Mouse (Mus musculus) spleen, adult 10 weeks (tissue): ENCODE results near the gene Gm4133. TPM values are rescaled to one million over a fixed set of nuclear protein-coding genes. Genes with fewer than 3 reads are reported as not detected.

Source experiments
- polyA plus RNA-seq: library from polyadenylated mRNA; stranded (reverse); fragments of 350-450 nt; fragmentation: Illumina TruSeq; extraction: RNeasy Lipid Tissue Mini Kit (QIAGEN cat#74804); gene quantifications from one replicate; pipeline ENCODE4 v1.2.3, GENCODE M21; 2015; ENCODE audit warnings: low replicate concordance; ENCODE audit not compliant: insufficient read depth

Gene Gm4133
- not detected for polyA plus RNA-seq

GRCm38 (mm10) chr7:20333965-20334364 is at the start of gene Gm4133:
Gene Gm4133, minus strand, starts transcription at chr7:20334065.

GRCm38 (mm10) chr7:20375310-20375709 is 41.4 kb upstream of the Gm4133 start, which contains the start of gene Gm5728:
Gene Gm5728, minus strand, starts transcription at chr7:20375410.

Other genes starting within 250 kb of the Gm4133 start
- gene Vmn1r91, start 234.4 kb downstream of the Gm4133 start, polyA plus RNA-seq, result not detected
- not detected for gene Gm16442, start 211.5 kb downstream of the Gm4133 start, polyA plus RNA-seq
- gene Vmn1r93, start 195.0 kb downstream of the Gm4133 start, polyA plus RNA-seq, result not detected
- not detected for gene Vmn1r94, start 165.7 kb downstream of the Gm4133 start, polyA plus RNA-seq
- gene Vmn1r95, start 140.4 kb downstream of the Gm4133 start, polyA plus RNA-seq, result not detected
- not detected for gene Gm6164, start 128.5 kb downstream of the Gm4133 start, polyA plus RNA-seq
- not detected for gene Gm4498, start 100.2 kb downstream of the Gm4133 start, polyA plus RNA-seq
- gene Gm5890, start 71.2 kb downstream of the Gm4133 start, polyA plus RNA-seq, result not detected
- gene Gm5728, start 41.3 kb upstream of the Gm4133 start, polyA plus RNA-seq, result not detected
- not detected for gene Vmn1r100, start 83.9 kb upstream of the Gm4133 start, polyA plus RNA-seq
- gene Vmn1r101, start 108.5 kb upstream of the Gm4133 start, polyA plus RNA-seq, result not detected
- not detected for gene Gm10670, start 140.9 kb upstream of the Gm4133 start, polyA plus RNA-seq
- not detected for gene Vmn1r103, start 176.5 kb upstream of the Gm4133 start, polyA plus RNA-seq
- gene Vmn1r104, start 199.8 kb upstream of the Gm4133 start, polyA plus RNA-seq, result not detected
- not detected for gene Gm5726, start 211.7 kb upstream of the Gm4133 start, polyA plus RNA-seq
- gene Gm4141, start 242.2 kb upstream of the Gm4133 start, polyA plus RNA-seq, result not detected